Mouse (Mus musculus): Measurements from ENCODE around the gene Zc3h10.
"Not testable (repeated sequence)": the region's sequence is repeated elsewhere in the genome, so short reads cannot be mapped to it uniquely, and the experiment has no call there.

Zc3h10 gene

GRCm38 (mm10) chr10:128550144-128550823 lies 2.7 kb upstream of the Zc3h10 start:
- DNase-seq (ENCODE audit: low read depth) = not testable (repeated sequence)

- peak; percentile 45 for DNase-seq (ENCODE audit: low read depth)
These were observed 2.1 kb upstream of the Zc3h10 start for GRCm38 (mm10) chr10:128549682-128550057.

- DNase-seq (ENCODE audit: low read depth) = peak; percentile 98
These were observed 1.5 kb upstream of the Zc3h10 start, which contains the start of gene Rpl41 for GRCm38 (mm10) chr10:128548947-128549681. Gene Rpl41 (minus strand): TSS chr10:128549305.

- DNase-seq (ENCODE audit: low read depth) = not testable (repeated sequence)
These were observed 647 bp upstream of the Zc3h10 start for GRCm38 (mm10) chr10:128548051-128548791.

GRCm38 (mm10) chr10:128546787-128547186 lies 787 bp downstream of the Zc3h10 start:
- DNase-seq (ENCODE audit: low read depth) = no peak

GRCm38 (mm10) chr10:128546361-128546760 lies 1.2 kb downstream of the Zc3h10 start:
- DNase-seq (ENCODE audit: low read depth) = peak; percentile 85

GRCm38 (mm10) chr10:128545570-128545898 lies 2.0 kb downstream of the Zc3h10 start:
- no peak for DNase-seq (ENCODE audit: low read depth)

GRCm38 (mm10) chr10:128544674-128545569 lies 2.7 kb downstream of the Zc3h10 start:
- DNase-seq (ENCODE audit: low read depth) = no peak

GRCm38 (mm10) chr10:128544151-128544657 lies 3.4 kb downstream of the Zc3h10 start:
- no peak for DNase-seq (ENCODE audit: low read depth)

GRCm38 (mm10) chr10:128543100-128543499 lies 4.5 kb downstream of the Zc3h10 start:
- no peak for DNase-seq (ENCODE audit: low read depth)

GRCm38 (mm10) chr10:128538340-128538870 lies 9.2 kb downstream of the Zc3h10 start:
- DNase-seq (ENCODE audit: low read depth) = no peak

GRCm38 (mm10) chr10:128536266-128536940 lies 11.2 kb downstream of the Zc3h10 start:
- DNase-seq (ENCODE audit: low read depth) = peak; percentile 99

GRCm38 (mm10) chr10:128535624-128536265 lies 11.8 kb downstream of the Zc3h10 start:
- DNase-seq (ENCODE audit: low read depth) = no peak

GRCm38 (mm10) chr10:128535206-128535605 lies 12.4 kb downstream of the Zc3h10 start:
- DNase-seq (ENCODE audit: low read depth) = no peak

- DNase-seq (ENCODE audit: low read depth) = no peak
These were observed 20.9 kb downstream of the Zc3h10 start for GRCm38 (mm10) chr10:128526366-128527356.

GRCm38 (mm10) chr10:128525671-128526308 lies 21.8 kb downstream of the Zc3h10 start, which contains the start of gene Esyt1:
Gene Esyt1 (minus strand): TSS chr10:128525871.
- peak; percentile 98 for DNase-seq (ENCODE audit: low read depth)

- DNase-seq (ENCODE audit: low read depth) = peak; percentile 88
These were observed 22.6 kb downstream of the Zc3h10 start for GRCm38 (mm10) chr10:128524732-128525662.

Measured in induced T-regulatory cell, adult 2 months (primary cell).